In the genomic region with DNA sequence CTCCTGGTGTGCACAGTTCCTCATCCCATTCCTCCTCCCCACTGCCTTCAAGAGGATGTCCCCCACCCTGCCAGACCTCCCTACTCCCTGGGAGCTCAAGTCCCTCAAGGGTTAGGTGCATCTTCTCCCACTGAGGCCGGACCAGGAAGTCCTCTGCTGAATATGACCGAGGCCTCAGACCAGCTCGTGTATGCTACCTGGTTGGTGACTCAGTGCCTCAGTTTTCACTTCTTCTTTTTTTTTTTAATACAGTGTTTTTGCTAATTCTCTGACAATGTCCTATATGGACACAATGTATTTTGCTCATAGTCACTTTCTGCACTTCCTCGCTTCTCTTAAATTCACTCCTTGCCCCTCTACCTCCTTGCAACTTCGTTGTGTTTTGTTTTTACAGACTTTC, we compare ENCODE assay signal across 26 mouse cellular contexts.
"Had no signal": no experiment of that assay in that cellular context is flagged by ENCODE, and none has a peak within 500 bp of the region (broad histone marks: within the 10 kb centered on the region; RNA-seq: fewer than 3 reads in every experiment).

No protein-coding gene starts in this region.

- H3K27me3 ChIP-seq: embryonic facial prominence, embryonic 12.5 days; embryonic facial prominence, embryonic 15.5 days; forebrain, embryonic 12.5 days; forebrain, embryonic 15.5 days had no signal

- DNase-seq: cerebellum, adult 8-10 months; cerebellum, adult 9-10 months; cerebellum, adult 9-11 months; cerebellum, postnatal 25 days; cerebellum, postnatal 36 days; embryo, embryonic 11 days; forebrain, postnatal 0 days; gastrocnemius, adult 2 months; gastrocnemius, postnatal 10 days; gastrocnemius, postnatal 14 days; gastrocnemius, postnatal 25 days; gastrocnemius, postnatal 36 days; heart, adult 11 months; heart, adult 18-20 months; heart, adult 2 months had no signal

- H3K4me1 ChIP-seq: embryonic facial prominence, embryonic 12.5 days; embryonic facial prominence, embryonic 13.5 days; embryonic facial prominence, embryonic 15.5 days; forebrain, embryonic 10.5 days; forebrain, embryonic 12.5 days; forebrain, embryonic 13.5 days; forebrain, embryonic 15.5 days had no signal

- ATAC-seq: forebrain, embryonic 13.5 days; forebrain, embryonic 14.5 days; forebrain, embryonic 15.5 days; forebrain, embryonic 16.5 days; forebrain, postnatal 0 days had no signal

- H3K9me3 ChIP-seq: embryonic facial prominence, embryonic 10.5 days; embryonic facial prominence, embryonic 12.5 days; embryonic facial prominence, embryonic 13.5 days; embryonic facial prominence, embryonic 15.5 days; forebrain, embryonic 10.5 days; forebrain, embryonic 12.5 days; forebrain, embryonic 13.5 days; forebrain, embryonic 15.5 days had no signal

- H3K9ac ChIP-seq: embryonic facial prominence, embryonic 12.5 days; embryonic facial prominence, embryonic 13.5 days; embryonic facial prominence, embryonic 15.5 days; forebrain, embryonic 12.5 days; forebrain, embryonic 13.5 days; forebrain, embryonic 15.5 days; forebrain, postnatal 0 days had no signal

- H3K36me3 ChIP-seq: embryonic facial prominence, embryonic 10.5 days; embryonic facial prominence, embryonic 12.5 days; embryonic facial prominence, embryonic 13.5 days; embryonic facial prominence, embryonic 15.5 days; forebrain, embryonic 10.5 days; forebrain, embryonic 12.5 days; forebrain, embryonic 15.5 days had no signal

- H3K27ac ChIP-seq: embryonic facial prominence, embryonic 10.5 days; embryonic facial prominence, embryonic 12.5 days; embryonic facial prominence, embryonic 13.5 days; embryonic facial prominence, embryonic 15.5 days; forebrain, embryonic 10.5 days; forebrain, embryonic 12.5 days; forebrain, embryonic 13.5 days; forebrain, embryonic 15.5 days; gastrocnemius, adult 2 months; heart, adult 2 months had no signal

- H3K4me2 ChIP-seq: embryonic facial prominence, embryonic 12.5 days; embryonic facial prominence, embryonic 13.5 days; embryonic facial prominence, embryonic 15.5 days; forebrain, embryonic 12.5 days; forebrain, embryonic 13.5 days; forebrain, embryonic 15.5 days had no signal

- H3K4me3 ChIP-seq: embryonic facial prominence, embryonic 10.5 days; embryonic facial prominence, embryonic 12.5 days; embryonic facial prominence, embryonic 13.5 days; embryonic facial prominence, embryonic 15.5 days; erythroblast, embryonic 14.5 days; forebrain, embryonic 10.5 days; forebrain, embryonic 12.5 days; forebrain, embryonic 13.5 days; forebrain, embryonic 15.5 days; gastrocnemius, adult 2 months; heart, adult 2 months had no signal
